Mouse (Mus musculus) urinary bladder, postnatal 0 days (tissue): ENCODE results near the gene Nrip1. TPM values are rescaled to one million over a fixed set of nuclear protein-coding genes. Genes with fewer than 3 reads are reported as not detected.

Experiments
- polyA plus RNA-seq: library from polyadenylated mRNA; unstranded; fragments of >200 nt; fragmentation: Nextera tagmentation; extraction: Ambion mirVana; gene quantifications from 2 replicates; pipeline ENCODE4 v1.2.1, GENCODE M21; 2015

The Nrip1 gene
- 17.5 and 17.6 TPM in 2 replicates for polyA plus RNA-seq

DNA sequence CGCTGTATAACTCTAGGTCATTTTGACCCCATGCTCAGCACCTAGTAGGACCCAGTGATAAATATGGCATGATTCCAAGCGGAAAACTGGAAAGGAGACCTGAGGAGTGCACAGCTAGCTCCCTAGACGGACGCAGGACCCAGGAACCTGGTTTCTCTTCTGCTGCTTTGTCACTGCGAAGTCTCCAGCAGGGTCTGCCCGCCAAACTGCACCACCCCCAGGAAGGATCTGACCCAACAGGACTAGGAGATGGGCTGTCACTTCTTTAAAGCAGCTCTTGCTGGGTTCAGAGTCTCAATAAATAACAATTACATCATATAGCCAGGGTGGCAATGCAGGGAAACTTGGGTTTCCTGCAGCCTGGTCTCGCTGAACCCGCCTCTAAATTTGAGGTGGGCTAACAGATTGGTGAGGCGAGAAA, at the start of gene Nrip1:
Gene Nrip1, minus strand, starts transcription at position 157 of the 421 bp plus-strand sequence.

